Mouse (Mus musculus): ENCODE data around the gene Pmpcb. TPM values are rescaled to one million over a fixed set of nuclear protein-coding genes. Genes with fewer than 3 reads are reported as not detected.
A peak's percentile ranks its signal among the peaks of the same experiment; 100 is the strongest.

Pmpcb gene
- total RNA-seq, 2 experiments from 2014 or later = 224 TPM

GRCm38 (mm10) chr5:21729107-21729506, 7.8 kb upstream of the Pmpcb start:
- DNase-seq = no peak
- intact Hi-C loops (cut with DNase I) = no loop called here

DNA sequence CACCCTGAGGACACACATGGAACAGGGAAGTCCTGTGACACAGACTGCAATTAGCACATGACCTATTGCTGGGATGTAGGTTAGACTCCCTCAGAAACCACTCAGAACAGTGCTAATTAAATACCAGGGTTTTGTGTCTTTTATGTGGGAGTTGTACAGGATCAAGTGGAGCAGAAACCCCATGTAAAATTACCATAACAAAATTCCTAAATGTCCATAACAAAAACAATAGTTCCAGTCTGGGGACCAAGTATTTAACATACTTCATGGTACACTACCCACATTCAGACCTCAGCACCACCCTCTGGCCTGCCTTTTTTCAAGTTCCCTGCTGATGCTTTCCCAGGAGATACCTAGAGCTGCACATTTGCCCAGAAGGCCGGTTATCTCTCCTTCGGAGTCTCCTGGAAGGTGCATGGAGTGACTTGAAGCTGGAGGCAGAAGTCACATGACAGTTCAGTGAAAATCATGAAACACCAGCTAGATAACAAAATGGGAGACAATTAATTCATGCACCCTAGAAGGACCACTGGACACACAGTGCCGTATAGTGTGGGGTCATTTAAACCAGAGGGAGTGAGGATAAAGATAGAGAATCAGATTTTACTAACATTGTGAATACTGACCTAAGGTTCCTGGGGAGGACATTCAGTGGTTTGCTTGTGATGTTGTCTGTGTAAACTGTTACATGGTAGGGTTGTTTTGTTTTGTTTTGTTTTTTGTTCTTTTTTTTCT, 4.6 kb upstream of the Pmpcb start:
- intact Hi-C loops (cut with DNase I) = loop anchor here (2.0 kb wide), 1 partner anchor 32 kb away; the partner anchor contains the start of gene Napepld

DNA sequence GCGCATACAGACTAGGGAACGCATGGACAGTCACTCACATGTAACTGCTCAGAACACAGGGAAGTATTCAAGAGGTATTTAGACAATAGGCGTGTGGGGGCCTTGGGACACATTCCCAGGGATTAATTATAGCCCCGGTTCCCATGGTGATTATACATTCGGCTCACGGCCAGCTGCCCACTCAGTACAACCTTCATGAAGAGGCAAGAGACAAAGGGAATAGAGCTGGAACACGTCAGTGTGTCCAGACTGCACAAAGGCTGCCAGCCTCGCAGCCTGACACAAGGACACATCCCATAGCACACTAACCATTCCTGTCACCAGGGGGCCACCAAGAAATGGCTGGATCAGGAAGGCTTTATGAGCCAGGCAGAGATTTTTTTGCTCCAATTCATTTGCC, 4.0 kb upstream of the Pmpcb start:
- intact Hi-C loops (cut with DNase I) = loop anchor here (2.0 kb wide), 1 partner anchor 32 kb away; the partner anchor contains the start of gene Napepld

More for the DNA sequence above, 4.6 kb upstream of the Pmpcb start:
- DNase-seq = no peak

DNA sequence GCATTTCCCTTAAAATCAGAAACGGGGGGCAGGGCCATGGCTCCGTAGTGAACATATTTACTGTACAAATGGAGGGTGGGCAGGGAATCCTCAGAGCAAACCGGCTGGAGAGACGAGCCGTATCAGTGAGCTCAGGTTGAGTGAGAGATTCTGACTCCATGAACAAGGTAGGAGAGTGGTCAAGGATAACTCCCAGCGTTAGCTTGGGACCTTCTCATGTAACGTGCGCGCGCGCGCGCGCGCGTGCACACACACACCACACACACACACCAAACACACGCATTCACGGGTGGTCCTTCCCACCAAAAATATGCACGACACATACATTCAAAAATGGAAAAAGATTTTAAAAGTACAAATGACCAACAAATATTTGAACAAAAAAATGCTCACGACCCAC, 1.8 kb upstream of the Pmpcb start:
- intact Hi-C loops (cut with DNase I) = loop anchor here (1.0 to 5.0 kb wide), 2 partner anchors 77 to 777 kb away; no protein-coding TSS in a partner anchor
- no peak for DNase-seq

More for the DNA sequence above, 4.0 kb upstream of the Pmpcb start:
- DNase-seq = peak; percentile 82 to 84

GRCm38 (mm10) chr5:21735584-21735983, 1.4 kb upstream of the Pmpcb start:
- DNase-seq = peak; percentile 74 to 85
- intact Hi-C loops (cut with DNase I) = loop anchor here (1.0 to 5.0 kb wide), 2 partner anchors 77 to 777 kb away; no protein-coding TSS in a partner anchor

GRCm38 (mm10) chr5:21736046-21736445, 895 bp upstream of the Pmpcb start:
- intact Hi-C loops (cut with DNase I) = loop anchor here (2.0 to 5.0 kb wide), 2 partner anchors 49 to 776 kb away; partner anchors contain the start of genes Dnajc2 and Psmc2
- no peak for DNase-seq

- DNase-seq = no peak
- intact Hi-C loops (cut with DNase I) = loop anchor here (2.0 to 5.0 kb wide), 2 partner anchors 47 to 775 kb away; partner anchors contain the start of genes Dnajc2 and Psmc2
Measured at GRCm38 (mm10) chr5:21737620-21738019, 679 bp downstream of the Pmpcb start.

- intact Hi-C loops (cut with DNase I) = loop anchor here (5.0 kb wide), 1 partner anchor 773 kb away; no protein-coding TSS in a partner anchor
- DNase-seq = no peak
Measured at GRCm38 (mm10) chr5:21739120-21739519, 2.2 kb downstream of the Pmpcb start.

DNA sequence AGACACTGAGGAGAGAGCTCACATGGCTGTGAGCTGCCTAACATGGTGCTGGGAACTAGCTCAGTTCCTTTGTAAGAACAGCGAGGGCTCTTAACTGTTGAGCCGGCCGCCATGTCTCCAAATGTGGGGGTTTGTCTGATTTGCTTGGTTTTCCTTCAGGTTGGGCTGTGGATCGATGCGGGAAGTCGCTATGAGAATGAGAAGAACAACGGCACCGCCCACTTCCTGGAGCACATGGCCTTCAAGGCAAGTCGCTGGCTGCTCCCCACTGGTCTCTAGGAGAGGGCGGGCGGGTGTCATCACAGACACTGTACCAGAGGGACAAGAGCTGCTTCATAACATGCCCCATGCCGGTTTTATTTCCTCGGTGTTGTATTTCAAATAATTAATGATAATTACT, 2.9 kb downstream of the Pmpcb start:
- intact Hi-C loops (cut with DNase I) = loop anchor here (5.0 kb wide), 1 partner anchor 772 kb away; no protein-coding TSS in a partner anchor
- no peak for DNase-seq

GRCm38 (mm10) chr5:21743606-21744005, 6.7 kb downstream of the Pmpcb start:
- DNase-seq = no peak
- intact Hi-C loops (cut with DNase I) = no loop called here

- intact Hi-C loops (cut with DNase I) = no loop called here
- no peak for DNase-seq
Measured at GRCm38 (mm10) chr5:21744651-21745050, 7.7 kb downstream of the Pmpcb start.

DNA sequence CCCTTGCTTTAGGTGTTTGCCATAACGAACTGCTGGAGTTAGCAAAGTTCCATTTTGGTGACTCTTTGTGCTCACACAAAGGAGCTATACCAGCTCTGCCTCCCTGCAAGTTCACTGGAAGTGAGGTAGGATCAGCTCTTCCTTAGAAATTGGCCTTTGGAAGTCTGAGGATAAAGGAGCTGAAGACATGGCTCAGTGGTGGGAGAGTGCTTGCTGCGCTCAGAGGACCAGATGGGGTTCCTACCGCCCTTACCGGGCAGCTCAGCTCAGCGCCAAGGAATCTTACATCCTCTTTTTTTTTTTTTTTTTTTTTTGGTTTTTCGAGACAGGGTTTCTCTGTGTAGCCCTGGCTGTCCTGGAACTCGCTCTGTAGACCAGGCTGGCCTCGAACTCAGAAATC, 9.0 kb downstream of the Pmpcb start:
- no peak for DNase-seq
- intact Hi-C loops (cut with DNase I) = no loop called here

GRCm38 (mm10) chr5:21768506-21768905, 31.6 kb downstream of the Pmpcb start:
- intact Hi-C loops (cut with DNase I) = no loop called here
- no peak for DNase-seq

DNA sequence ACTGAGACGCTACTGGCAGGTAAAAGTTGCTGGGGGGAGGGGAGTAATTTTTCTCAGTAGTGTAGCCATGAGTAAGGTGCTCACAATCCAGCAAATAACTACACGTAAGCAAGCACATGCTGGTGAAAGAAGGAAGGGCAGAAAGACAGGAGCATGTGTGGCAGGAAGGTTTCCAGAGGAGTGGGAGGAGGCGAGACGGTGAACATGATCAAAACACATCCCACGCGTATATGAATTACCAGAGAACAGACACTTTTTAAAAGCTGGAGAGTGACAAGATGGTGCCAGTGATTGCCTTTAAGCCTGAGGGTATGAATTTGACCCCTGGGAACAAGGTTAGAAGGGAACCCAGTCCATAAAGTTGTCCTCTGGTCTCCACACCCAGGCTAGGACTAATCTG, 32.9 kb downstream of the Pmpcb start:
- intact Hi-C loops (cut with DNase I) = no loop called here
- no peak for DNase-seq

DNA sequence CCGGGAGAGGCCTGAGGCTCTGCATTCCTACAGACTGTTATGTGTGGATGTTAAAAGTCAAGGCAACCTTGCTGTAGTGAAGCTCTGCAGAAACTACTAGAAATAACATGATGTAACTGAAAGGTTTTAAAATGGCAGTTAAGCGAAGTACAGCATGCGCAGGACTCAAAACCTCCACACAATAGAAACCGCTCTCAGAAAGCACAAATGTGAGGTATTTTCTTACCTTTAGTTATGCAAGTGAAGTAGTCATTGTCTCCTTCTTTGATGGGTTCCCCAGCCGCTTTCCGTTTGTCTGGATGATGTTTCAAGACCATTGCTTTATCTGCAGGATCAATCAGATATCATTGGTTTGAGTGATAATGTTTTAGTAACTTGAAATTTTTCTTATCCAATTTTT, 39.5 kb downstream of the Pmpcb start:
- DNase-seq = no peak
- intact Hi-C loops (cut with DNase I) = no loop called here

GRCm38 (mm10) chr5:21784161-21785052, 47.5 kb downstream of the Pmpcb start:
- peak; percentile 13 to 23 for DNase-seq
- intact Hi-C loops (cut with DNase I) = loop anchor here (2.0 to 10.0 kb wide), 2 partner anchors 48 to 730 kb away; partner anchors contain the start of gene Pmpcb

GRCm38 (mm10) chr5:21785053-21785452, 48.1 kb downstream of the Pmpcb start, which contains the start of the genes Dnajc2 and Psmc2:
Gene Dnajc2, minus strand, starts transcription at chr5:21785251.
Gene Psmc2, plus strand, starts transcription at chr5:21785283.
- intact Hi-C loops (cut with DNase I) = loop anchor here (2.0 to 10.0 kb wide), 2 partner anchors 48 to 730 kb away; partner anchors contain the start of gene Pmpcb
- peak; percentile 91 to 94 for DNase-seq

DNA sequence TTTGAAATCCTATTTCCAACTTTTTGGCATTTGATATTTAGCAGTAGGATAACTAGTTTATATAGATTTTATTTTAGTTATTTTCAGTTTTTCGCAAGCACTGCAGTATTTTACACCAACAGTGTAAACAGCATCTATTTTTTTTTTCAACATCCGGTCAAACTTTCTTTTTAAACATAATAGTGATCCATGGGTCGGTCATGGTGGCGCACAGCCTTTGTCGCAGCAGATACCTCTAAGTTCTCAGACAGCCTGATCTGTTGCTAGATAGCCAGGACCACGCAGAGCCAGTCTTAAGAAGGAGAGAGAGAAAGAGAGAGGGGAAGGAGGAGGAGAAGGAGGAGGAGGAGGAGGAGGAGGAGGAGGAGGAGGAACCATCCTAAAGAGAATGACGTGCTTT, 48.8 kb downstream of the Pmpcb start:
- intact Hi-C loops (cut with DNase I) = loop anchor here (2.0 to 10.0 kb wide), 2 partner anchors 49 to 729 kb away; partner anchors contain the start of gene Pmpcb
- DNase-seq = peak in 1 of 2 experiments; percentile 5

GRCm38 (mm10) chr5:21786258-21787185, 49.6 kb downstream of the Pmpcb start:
- intact Hi-C loops (cut with DNase I) = loop anchor here (10.0 kb wide), 1 partner anchor 728 kb away; no protein-coding TSS in a partner anchor
- peak; percentile 95 to 97 for DNase-seq
